Mouse (Mus musculus) MEL (cell line): ENCODE results near the gene Mfap3l. TPM values are rescaled to one million over a fixed set of nuclear protein-coding genes. Genes with fewer than 3 reads are reported as not detected.

Experiments used
- DNase-seq: peaks from one replicate; pipeline ENCODE4 v3.0.0; 2011; ENCODE audit warnings: low read depth, low spot score
- H3K27ac ChIP-seq: 2 replicates; pipeline ENCODE4 v1.5.1; 2012; ENCODE audit warnings: low read depth, mild to moderate bottlenecking, control low read depth, low read length, moderate library complexity; ENCODE audit not compliant: control insufficient read depth
- H3K27me3 ChIP-seq, 2 experiments: fragments of 150-350 bp in 1 of 2; sonication (generic) in 1 of 2; 2 replicates each; pipeline ENCODE4 v1.6.1; 2012; ENCODE audit warnings: low read length in 2 of 2, mild to moderate bottlenecking in 2 of 2, improper control_type of control experiment in 1 of 2, moderate library complexity in 1 of 2; ENCODE audit not compliant: insufficient read depth in 2 of 2, control insufficient read depth in 1 of 2
- H3K36me3 ChIP-seq, 2 experiments: 2 replicates each; pipeline ENCODE4 v1.6.1; 2012 to 2014; ENCODE audit warnings: low read length in 2 of 2, improper control_type of control experiment in 1 of 2, inconsistent platforms in 1 of 2, mild to moderate bottlenecking in 1 of 2; ENCODE audit not compliant: insufficient read depth in 2 of 2, control insufficient read depth in 1 of 2
- H3K4me1 ChIP-seq, 2 experiments: fragments of 150-350 bp in 1 of 2; sonication (generic) in 1 of 2; 2 replicates each; pipeline ENCODE4 v1.6.1; 2012; ENCODE audit warnings: low read length in 2 of 2, improper control_type of control experiment in 1 of 2, mild to moderate bottlenecking in 1 of 2; ENCODE audit not compliant: insufficient read depth in 2 of 2, control insufficient read depth in 1 of 2
- H3K4me3 ChIP-seq, 2 experiments: fragments of 150-350 bp in 1 of 2; sonication (generic) in 1 of 2; 2 replicates each; pipeline ENCODE4 v1.5.1; 2012; ENCODE audit warnings: low read depth in 2 of 2, low read length in 2 of 2, mild to moderate bottlenecking in 2 of 2, moderate library complexity in 2 of 2, control low read depth in 1 of 2, improper control_type of control experiment in 1 of 2; ENCODE audit not compliant: control insufficient read depth in 1 of 2, insufficient read depth in 1 of 2
- H3K79me2 ChIP-seq: 2 replicates; pipeline ENCODE4 v1.6.1; 2012; ENCODE audit warnings: mild to moderate bottlenecking, low read length, moderate library complexity; ENCODE audit not compliant: control insufficient read depth, poor library complexity, insufficient read depth
- H3K9ac ChIP-seq: 2 replicates; pipeline ENCODE4 v1.6.1; 2012; ENCODE audit warnings: low read depth, mild to moderate bottlenecking, control low read depth, low read length, moderate library complexity; ENCODE audit not compliant: control insufficient read depth, poor library complexity, severe bottlenecking
- H3K9me3 ChIP-seq: fragments of 150-350 bp; sonication (generic); replicated peaks from 2 replicates; pipeline ENCODE4 v1.6.1; 2012; ENCODE audit warnings: mild to moderate bottlenecking, low read length, improper control_type of control experiment, moderate library complexity; ENCODE audit not compliant: insufficient read depth
- BHLHE40 ChIP-seq: IDR thresholded peaks from 2 replicates; pipeline ENCODE4 v1.6.1; 2012; ENCODE audit warnings: low read depth, mild to moderate bottlenecking, inconsistent platforms, low read length, improper control_type of control experiment, borderline replicate concordance
- CTCF ChIP-seq, 3 experiments: IDR thresholded peaks in 2 of 3; conservative IDR thresholded peaks in 1 of 3; 2 replicates each; pipeline ENCODE4 v1.5.1; 2011 to 2012; ENCODE audit warnings: low read length in 3 of 3, low read depth in 2 of 3, mild to moderate bottlenecking in 2 of 3, improper control_type of control experiment in 1 of 3, inconsistent platforms in 1 of 3, mixed read lengths in 1 of 3, moderate library complexity in 1 of 3; ENCODE audit not compliant: control insufficient read depth in 1 of 3, insufficient read depth in 1 of 3, poor library complexity in 1 of 3, severe bottlenecking in 1 of 3
- ELF1 ChIP-seq: IDR thresholded peaks from 2 replicates; pipeline ENCODE4 v1.6.1; 2014; ENCODE audit warnings: low read depth, mild to moderate bottlenecking, inconsistent platforms, low read length, improper control_type of control experiment, moderate library complexity
- GABPA ChIP-seq: IDR thresholded peaks from 2 replicates; pipeline ENCODE4 v1.6.1; 2012; ENCODE audit warnings: low read depth, mild to moderate bottlenecking, inconsistent platforms, low read length, improper control_type of control experiment, moderate library complexity
- GATA1 ChIP-seq: IDR thresholded peaks from 2 replicates; pipeline ENCODE4 v1.6.1; 2011; ENCODE audit warnings: low read depth, low read length, improper control_type of control experiment
- KAT2A ChIP-seq: conservative IDR thresholded peaks from 2 replicates; pipeline ENCODE4 v1.6.1; 2012; ENCODE audit warnings: low read depth, low read length, improper control_type of control experiment, inconsistent platforms
- MAFK ChIP-seq: IDR thresholded peaks from 2 replicates; pipeline ENCODE4 v1.6.1; 2011; ENCODE audit warnings: low read depth, mild to moderate bottlenecking, low read length, improper control_type of control experiment, borderline replicate concordance
- MEF2A ChIP-seq: IDR thresholded peaks from 2 replicates; pipeline ENCODE4 v1.6.1; 2014; ENCODE audit warnings: low read depth, mild to moderate bottlenecking, inconsistent platforms, low read length, improper control_type of control experiment; ENCODE audit not compliant: poor library complexity, insufficient replicate concordance, severe bottlenecking; ENCODE audit errors: extremely low read depth
- MXI1 ChIP-seq: IDR thresholded peaks from 2 replicates; pipeline ENCODE4 v1.6.1; 2011; ENCODE audit warnings: mild to moderate bottlenecking, low read depth, low read length, improper control_type of control experiment
- NELFE ChIP-seq: IDR thresholded peaks from 2 replicates; pipeline ENCODE4 v1.6.1; 2011; ENCODE audit warnings: low read depth, low read length, improper control_type of control experiment
- NRF1 ChIP-seq: IDR thresholded peaks from 2 replicates; pipeline ENCODE4 v1.6.1; 2014; ENCODE audit warnings: low read depth, mild to moderate bottlenecking, inconsistent platforms, low read length, improper control_type of control experiment, moderate library complexity; ENCODE audit not compliant: poor library complexity, insufficient read depth, severe bottlenecking
- POLR2A ChIP-seq, 2 experiments: IDR thresholded peaks; 2 replicates each; pipeline ENCODE4 v1.6.1; 2011 to 2012; ENCODE audit warnings: low read length in 2 of 2, mild to moderate bottlenecking in 2 of 2, control low read depth in 1 of 2, improper control_type of control experiment in 1 of 2, low read depth in 1 of 2, moderate library complexity in 1 of 2; ENCODE audit not compliant: control insufficient read depth in 1 of 2, insufficient read depth in 1 of 2, poor library complexity in 1 of 2
- POLR2AphosphoS2 ChIP-seq: IDR thresholded peaks from 2 replicates; pipeline ENCODE4 v1.6.1; 2011; ENCODE audit warnings: low read length, improper control_type of control experiment
- RAD21 ChIP-seq: IDR thresholded peaks from 2 replicates; pipeline ENCODE4 v1.6.1; 2011; ENCODE audit warnings: mild to moderate bottlenecking, low read depth, low read length, improper control_type of control experiment
- SIN3A ChIP-seq: IDR thresholded peaks from 2 replicates; pipeline ENCODE4 v1.6.1; 2012; ENCODE audit warnings: low read length, improper control_type of control experiment, inconsistent platforms
- SMC3 ChIP-seq: IDR thresholded peaks from 2 replicates; pipeline ENCODE4 v1.6.1; 2011; ENCODE audit warnings: low read depth, low read length, improper control_type of control experiment
- TBP ChIP-seq: IDR thresholded peaks from 2 replicates; pipeline ENCODE4 v1.8.0; 2011; ENCODE audit warnings: low read depth, low read length, improper control_type of control experiment
- USF1 ChIP-seq: IDR thresholded peaks from 2 replicates; pipeline ENCODE4 v1.6.1; 2014; ENCODE audit warnings: low read depth, mild to moderate bottlenecking, inconsistent platforms, low read length, improper control_type of control experiment, moderate library complexity
- ZC3H11A ChIP-seq: IDR thresholded peaks from 2 replicates; pipeline ENCODE4 v1.6.1; 2012; ENCODE audit warnings: low read depth, mild to moderate bottlenecking, inconsistent platforms, low read length, improper control_type of control experiment
- ZMIZ1 ChIP-seq: IDR thresholded peaks from 2 replicates; pipeline ENCODE4 v1.6.1; 2012; ENCODE audit warnings: low read depth, mild to moderate bottlenecking, inconsistent platforms, low read length, improper control_type of control experiment, moderate library complexity
- polyA plus RNA-seq, 2 experiments: library from polyadenylated mRNA; stranded (reverse) in 1 of 2; unstranded in 1 of 2; fragments of >175 nt in 1 of 2; fragments of >200 nt in 1 of 2; gene quantifications; 2 replicates each; pipeline versions ENCODE4 v1.2.1 to v1.2.4; 2012; ENCODE audit warnings: low replicate concordance in 2 of 2, low read depth in 1 of 2; ENCODE audit not compliant: insufficient read length in 2 of 2, insufficient read depth in 1 of 2, missing spikeins in 1 of 2
- total RNA-seq: library from RNA; depleted of rRNA; stranded (reverse); fragments of 300-350 nt; gene quantifications from 2 replicates; pipeline ENCODE4 v1.2.3, GENCODE M21; 2012

The Mfap3l gene
- total and polyA plus RNA-seq, 3 experiments: not detected

- TF ChIP-seq BHLHE40 (no peak), NELFE (no peak), CTCF (IDR thresholded peaks at IDR 0.05 in 2 of 3, conservative IDR thresholded peaks at IDR 0.05 in 1 of 3; ENCODE audit: control insufficient read depth in 1 of 3, insufficient read depth in 1 of 3, low read depth in 2 of 3, low read length in 3 of 3, poor library complexity in 1 of 3, severe bottlenecking in 1 of 3) (peak in 2 of 3 experiments; percentile 17 to 24; a peak in 2 of 6 replicates), RAD21 (peak; percentile 17; the same call in 1 of the 2 replicates), POLR2A (IDR thresholded peaks at IDR 0.05; ENCODE audit: control insufficient read depth in 1 of 2, insufficient read depth in 1 of 2, low read depth in 1 of 2, low read length in 2 of 2, poor library complexity in 1 of 2) (no peak), ZC3H11A (no peak), GABPA (no peak), ZMIZ1 (no peak), SIN3A (no peak), MXI1 (no peak)
- DNase-seq: no peak
Measured at GRCm38 (mm10) chr8:60594761-60595160, 37.9 kb upstream of the Mfap3l start.

GRCm38 (mm10) chr8:60611580-60612111 is 21.0 kb upstream of the Mfap3l start:
- TF ChIP-seq USF1 (no peak), TBP (no peak), KAT2A (no peak)
- TF ChIP-seq, all 39 proteins: peak for 0
- Histone ChIP-seq H3K79me2 (no peaks in the 10 kb centered on the region), H3K4me1 (no peaks in the 10 kb centered on the region), H3K27me3 (no peaks in the 10 kb centered on the region; a peak in 1 of 4 replicates), H3K36me3 (no peaks in the 10 kb centered on the region), H3K9ac (no peak overlapping the region), H3K4me3 (no peak overlapping the region), H3K27ac (no peak overlapping the region), H3K9me3 (no peaks in the 10 kb centered on the region)
- DNase-seq: no peak

More at GRCm38 (mm10) chr8:60594761-60595160, 37.9 kb upstream of the Mfap3l start:
- H3K27ac ChIP-seq: no peak overlapping the region
- H3K4me3 ChIP-seq: no peak overlapping the region
- no peaks in the 10 kb centered on the region for H3K27me3 ChIP-seq
- no peaks in the 10 kb centered on the region for H3K9me3 ChIP-seq
- no peaks in the 10 kb centered on the region for H3K4me1 ChIP-seq
- no peaks in the 10 kb centered on the region for H3K36me3 ChIP-seq
- no peak overlapping the region for H3K9ac ChIP-seq
- H3K79me2 ChIP-seq: no peaks in the 10 kb centered on the region

- Histone ChIP-seq H3K36me3 (no peaks in the 10 kb centered on the region), H3K9me3 (no peaks in the 10 kb centered on the region), H3K4me1 (no peaks in the 10 kb centered on the region), H3K27ac (no peak overlapping the region), H3K79me2 (no peaks in the 10 kb centered on the region), H3K27me3 (no peaks in the 10 kb centered on the region; a peak in 1 of 4 replicates), H3K9ac (no peak overlapping the region), H3K4me3 (no peak overlapping the region)
- peak; percentile 46 for DNase-seq
- TF ChIP-seq POLR2AphosphoS2: no peak
- TF ChIP-seq MXI1: no peak
- TF ChIP-seq RAD21: peak; percentile 79
- TF ChIP-seq ZMIZ1: no peak
- peak; percentile 68 for TF ChIP-seq ZC3H11A
- no peak for TF ChIP-seq ELF1
- TF ChIP-seq MEF2A: no peak
- no peak for TF ChIP-seq GATA1
- TF ChIP-seq CTCF (IDR thresholded peaks at IDR 0.05 in 2 of 3, conservative IDR thresholded peaks at IDR 0.05 in 1 of 3; ENCODE audit: control insufficient read depth in 1 of 3, insufficient read depth in 1 of 3, low read depth in 2 of 3, low read length in 3 of 3, poor library complexity in 1 of 3, severe bottlenecking in 1 of 3): peak in 2 of 3 experiments; percentile 29 to 70; a peak in 3 of 6 replicates
- no peak for TF ChIP-seq BHLHE40
- TF ChIP-seq SMC3: peak; percentile 77
- TF ChIP-seq NRF1: no peak
- TF ChIP-seq MAFK: no peak
- no peak for TF ChIP-seq NELFE
Measured at GRCm38 (mm10) chr8:60616928-60617327, 15.7 kb upstream of the Mfap3l start.
